Mouse (Mus musculus) midbrain, embryonic 13.5 days (tissue): ENCODE data around the gene AY074887. TPM values are rescaled to one million over a fixed set of nuclear protein-coding genes. Genes with fewer than 3 reads are reported as not detected.

Source experiments
- ATAC-seq: fragments of 200-750 bp; cut with Nextera tagmentation; 2 replicates; pipeline ENCODE4 v1.8.0; 2017; ENCODE audit warnings: mild to moderate bottlenecking, moderate TSS enrichment, moderate library complexity
- H3K27ac ChIP-seq: fragments of 300-500 bp; sonication (generic); 2 replicates; pipeline ENCODE4 v1.5.1; 2015; ENCODE audit warnings: inconsistent platforms, mild to moderate bottlenecking, moderate library complexity
- H3K27me3 ChIP-seq: fragments of 300-500 bp; sonication (generic); 2 replicates; pipeline ENCODE4 v1.6.1; 2015; ENCODE audit warnings: mild to moderate bottlenecking, inconsistent platforms
- H3K36me3 ChIP-seq: fragments of 300-500 bp; sonication (generic); 2 replicates; pipeline ENCODE4 v1.6.1; 2015; ENCODE audit warnings: mild to moderate bottlenecking, inconsistent platforms
- H3K4me1 ChIP-seq: fragments of 300-500 bp; sonication (generic); replicated peaks from 2 replicates; pipeline ENCODE4 v1.6.1; 2015; ENCODE audit warnings: inconsistent platforms
- H3K4me2 ChIP-seq: fragments of 300-500 bp; sonication (generic); replicated peaks from 2 replicates; pipeline ENCODE4 v1.6.1; 2015; ENCODE audit warnings: moderate library complexity, mild to moderate bottlenecking, inconsistent platforms
- H3K4me3 ChIP-seq: fragments of 300-500 bp; sonication (generic); replicated peaks from 2 replicates; pipeline ENCODE4 v1.5.1; 2015; ENCODE audit warnings: mild to moderate bottlenecking, inconsistent platforms
- H3K9ac ChIP-seq: fragments of 300-500 bp; sonication (generic); replicated peaks from 2 replicates; pipeline ENCODE4 v1.6.1; 2015; ENCODE audit warnings: mild to moderate bottlenecking, inconsistent platforms
- H3K9me3 ChIP-seq: fragments of 300-500 bp; sonication (generic); 2 replicates; pipeline ENCODE4 v1.6.1; 2016; ENCODE audit warnings: mild to moderate bottlenecking, inconsistent platforms
- WGBS: fragments of 180-500 bp; shearing (Covaris S2); methylation state at CpG from one replicate; pipeline ENCODE4 v1.1.7; 2015; 5-methylcytosine and 5-hydroxymethylcytosine counted together
- polyA plus RNA-seq: library from polyadenylated mRNA; unstranded; fragments of >200 nt; fragmentation: Nextera tagmentation; extraction: Ambion mirVana; gene quantifications from 2 replicates; pipeline ENCODE4 v1.2.1, GENCODE M21; 2015

AY074887 gene
- polyA plus RNA-seq, 1 experiment from 2014 or later = 1.2 TPM

DNA sequence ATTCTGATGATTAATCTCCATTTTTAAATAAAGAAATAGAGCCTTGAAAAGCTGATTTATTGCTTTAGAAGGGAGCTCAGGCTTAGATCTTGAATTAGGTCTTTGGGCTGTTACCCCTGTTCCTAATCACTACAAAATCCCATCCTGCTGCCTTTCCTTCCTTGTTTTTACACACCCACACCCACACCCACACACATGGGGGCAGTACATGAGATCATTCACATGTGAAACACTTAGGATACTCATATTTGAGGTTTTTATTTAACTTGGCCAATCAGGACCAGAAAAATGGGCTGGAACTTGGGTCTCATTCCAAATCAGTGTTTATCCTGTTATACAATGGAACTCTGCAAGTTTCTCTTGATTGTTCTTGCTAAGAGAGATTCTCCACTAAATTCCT, 1.3 kb downstream of the AY074887 start:
- H3K9ac ChIP-seq = no peak overlapping the region
- no peak for ATAC-seq
- peaks cover 30% of the 10 kb centered on the region for H3K4me1 ChIP-seq
- H3K9me3 ChIP-seq = no peaks in the 10 kb centered on the region
- H3K27me3 ChIP-seq = no peaks in the 10 kb centered on the region
- H3K4me3 ChIP-seq = no peak overlapping the region
- no peak overlapping the region for H3K27ac ChIP-seq
- no peak overlapping the region for H3K4me2 ChIP-seq
- H3K36me3 ChIP-seq = peaks cover 17% of the 10 kb centered on the region

DNA sequence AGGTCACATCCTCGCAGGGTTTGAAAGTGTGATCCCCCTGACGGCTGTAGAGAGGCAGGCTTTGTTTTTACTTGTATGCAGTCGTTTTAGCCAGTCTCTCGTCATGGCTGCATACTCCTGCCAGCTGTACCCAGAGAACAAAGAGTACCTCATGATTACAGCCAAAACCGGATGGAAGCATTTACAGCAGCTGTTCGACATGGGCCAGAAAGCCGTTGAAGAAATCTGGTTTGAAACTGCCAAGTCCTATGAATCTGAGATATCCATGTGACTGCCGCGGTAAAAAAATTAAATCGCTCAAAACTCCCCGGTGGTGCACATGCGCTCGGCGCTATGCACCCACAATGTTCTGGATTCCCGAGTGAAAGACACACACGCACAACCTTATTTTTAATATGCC, 4.5 kb downstream of the AY074887 start:
- Histone ChIP-seq H3K27me3 (no peaks in the 10 kb centered on the region), H3K9ac (no peak overlapping the region), H3K4me3 (no peak overlapping the region), H3K9me3 (no peaks in the 10 kb centered on the region), H3K4me2 (no peak overlapping the region), H3K4me1 (peaks cover under 1% of the 10 kb centered on the region), H3K27ac (no peak overlapping the region), H3K36me3 (no peaks in the 10 kb centered on the region)
- 83% methylated on average over 16 of the region's 16 CpGs for WGBS
- ATAC-seq = no peak

DNA sequence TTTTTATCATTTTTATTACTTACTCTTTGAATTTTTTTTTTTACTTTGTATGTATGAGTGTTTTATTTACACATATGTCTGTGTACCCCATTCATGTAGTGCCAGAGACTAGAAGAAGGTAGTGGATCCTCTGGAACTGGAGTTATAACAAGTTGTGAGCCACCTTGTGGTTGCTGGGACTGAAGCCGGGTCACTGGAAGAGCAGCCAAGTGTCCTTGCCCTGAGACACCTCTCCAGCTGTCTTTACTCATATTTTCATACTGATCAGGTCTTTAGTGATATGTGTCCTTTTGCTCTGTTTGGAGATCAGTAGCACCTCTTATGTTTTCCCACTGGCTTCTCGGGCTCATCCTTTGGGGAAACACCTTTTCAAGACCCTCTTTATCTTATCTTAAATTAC, 6.3 kb downstream of the AY074887 start:
- no peaks in the 10 kb centered on the region for H3K36me3 ChIP-seq
- 71% methylated on average over 2 of the region's 2 CpGs for WGBS
- no peaks in the 10 kb centered on the region for H3K4me1 ChIP-seq
- H3K4me3 ChIP-seq = no peak overlapping the region
- no peaks in the 10 kb centered on the region for H3K9me3 ChIP-seq
- no peak overlapping the region for H3K9ac ChIP-seq
- ATAC-seq = no peak
- no peak overlapping the region for H3K27ac ChIP-seq
- H3K27me3 ChIP-seq = no peaks in the 10 kb centered on the region
- no peak overlapping the region for H3K4me2 ChIP-seq

DNA sequence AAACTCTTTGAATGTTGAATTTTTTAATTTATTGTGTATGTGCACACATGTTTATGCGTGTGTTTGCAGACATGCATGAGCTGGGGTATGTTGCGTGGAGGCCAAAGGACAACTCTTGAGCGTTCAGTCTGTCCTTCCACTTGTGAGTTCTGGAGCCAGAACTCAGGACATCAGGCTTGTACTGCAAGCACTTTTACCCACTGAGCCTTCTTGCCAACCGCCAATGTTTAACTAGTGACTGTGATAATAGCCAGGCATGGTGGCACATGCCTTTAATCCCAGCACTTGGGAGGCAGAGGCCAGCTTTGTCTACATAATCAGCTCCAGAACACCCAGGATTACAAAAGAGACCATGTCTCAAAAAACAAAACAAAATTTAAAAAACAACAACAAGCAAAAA, 8.7 kb downstream of the AY074887 start:
- no peak overlapping the region for H3K4me2 ChIP-seq
- ATAC-seq = no peak
- 91% methylated on average over 4 of the region's 4 CpGs for WGBS

DNA sequence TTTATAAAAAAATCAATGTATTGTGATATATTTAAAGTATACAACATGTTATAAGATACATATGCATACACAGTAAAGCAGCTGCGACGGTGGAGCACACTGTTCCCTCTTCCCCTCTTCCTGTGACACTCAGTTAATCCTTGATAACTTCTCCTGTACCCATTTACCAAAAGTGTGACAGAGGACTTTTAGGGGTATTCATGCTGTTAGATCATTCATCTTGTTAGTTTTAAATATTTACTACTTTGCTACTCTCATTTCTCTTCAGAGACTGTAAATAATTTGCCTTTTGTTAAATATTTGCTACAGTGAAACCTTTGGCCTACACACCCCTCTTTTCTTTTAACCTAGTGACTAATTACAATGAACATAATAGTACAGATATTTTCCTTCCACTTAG, 18.4 kb downstream of the AY074887 start:
- Histone ChIP-seq H3K9ac (no peak overlapping the region), H3K4me1 (no peaks in the 10 kb centered on the region)
- 84% methylated on average over 2 of the region's 2 CpGs for WGBS

More for the DNA sequence above, 8.7 kb downstream of the AY074887 start:
- Histone ChIP-seq H3K9me3 (no peaks in the 10 kb centered on the region), H3K27me3 (no peaks in the 10 kb centered on the region), H3K4me1 (no peaks in the 10 kb centered on the region), H3K27ac (no peak overlapping the region), H3K9ac (no peak overlapping the region), H3K4me3 (no peak overlapping the region), H3K36me3 (no peaks in the 10 kb centered on the region)

DNA sequence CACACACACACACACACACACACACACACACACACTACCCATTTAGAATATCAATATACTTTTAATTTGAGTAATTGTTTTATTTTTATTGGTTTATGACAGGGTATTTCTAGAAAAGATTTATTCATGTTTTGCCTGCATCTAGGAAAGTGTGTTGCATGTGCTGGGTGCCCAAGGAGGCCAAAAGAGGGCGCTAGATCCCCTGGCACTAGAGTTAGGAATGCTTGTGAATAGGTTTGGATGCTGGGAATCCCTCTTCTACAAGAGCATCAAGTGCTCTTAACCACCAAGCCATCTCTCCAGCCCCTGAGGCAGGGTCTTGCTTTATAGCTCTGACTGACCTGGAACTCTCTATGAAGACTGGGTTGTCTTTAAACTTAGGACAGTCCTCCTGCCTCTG, 19.0 kb downstream of the AY074887 start:
- no peaks in the 10 kb centered on the region for H3K9me3 ChIP-seq
- no peak for ATAC-seq
- WGBS = 3% methylated on average over 1 of the region's 1 CpGs

More for the DNA sequence above, 18.4 kb downstream of the AY074887 start:
- no peaks in the 10 kb centered on the region for H3K9me3 ChIP-seq
- no peak overlapping the region for H3K4me2 ChIP-seq
- no peaks in the 10 kb centered on the region for H3K27me3 ChIP-seq
- no peaks in the 10 kb centered on the region for H3K36me3 ChIP-seq
- no peak overlapping the region for H3K27ac ChIP-seq
- H3K4me3 ChIP-seq = no peak overlapping the region
- no peak for ATAC-seq

GRCm38 (mm10) chr9:54930741-54931140, 20.1 kb downstream of the AY074887 start:
- Histone ChIP-seq H3K9ac (no peak overlapping the region), H3K27me3 (no peaks in the 10 kb centered on the region), H3K4me3 (no peak overlapping the region), H3K27ac (no peak overlapping the region), H3K36me3 (no peaks in the 10 kb centered on the region), H3K4me1 (no peaks in the 10 kb centered on the region), H3K4me2 (no peak overlapping the region), H3K9me3 (no peaks in the 10 kb centered on the region)
- ATAC-seq = no peak
- WGBS = 96% methylated on average over 1 of the region's 1 CpGs

More for the DNA sequence above, 19.0 kb downstream of the AY074887 start:
- no peaks in the 10 kb centered on the region for H3K4me1 ChIP-seq
- no peak overlapping the region for H3K4me2 ChIP-seq
- no peaks in the 10 kb centered on the region for H3K27me3 ChIP-seq
- H3K36me3 ChIP-seq = no peaks in the 10 kb centered on the region
- H3K9ac ChIP-seq = no peak overlapping the region
- H3K27ac ChIP-seq = no peak overlapping the region
- no peak overlapping the region for H3K4me3 ChIP-seq

DNA sequence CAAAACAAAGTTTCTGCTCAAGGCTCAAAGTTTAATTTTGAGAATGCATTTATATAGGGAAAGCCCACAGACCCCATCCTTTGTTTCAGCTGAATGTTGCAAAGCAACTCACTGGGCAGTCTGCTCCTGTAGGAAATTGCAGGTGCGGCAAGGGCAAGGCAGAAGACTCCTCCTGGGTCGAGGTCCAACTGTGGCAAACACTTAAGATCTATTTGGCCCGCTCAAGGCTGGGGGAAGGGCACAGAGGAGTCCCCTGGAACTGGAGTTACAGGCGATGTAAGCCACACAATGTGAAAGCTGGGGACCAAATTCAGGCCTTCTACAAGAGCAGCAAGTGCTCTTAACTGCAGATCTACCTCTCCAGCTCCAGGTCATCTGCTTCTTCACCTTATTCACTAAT, 30.9 kb downstream of the AY074887 start:
- WGBS = 57% methylated on average over 4 of the region's 4 CpGs
- no peaks in the 10 kb centered on the region for H3K27me3 ChIP-seq
- no peak overlapping the region for H3K4me3 ChIP-seq
- H3K4me2 ChIP-seq = no peak overlapping the region
- peaks cover 6% of the 10 kb centered on the region for H3K4me1 ChIP-seq
- ATAC-seq = no peak
- H3K9ac ChIP-seq = no peak overlapping the region
- peaks cover 9% of the 10 kb centered on the region; the same call in 1 of the 2 replicates for H3K36me3 ChIP-seq
- H3K9me3 ChIP-seq = no peaks in the 10 kb centered on the region
- H3K27ac ChIP-seq = no peak overlapping the region

- H3K4me1 ChIP-seq = peaks cover 6% of the 10 kb centered on the region
- H3K9me3 ChIP-seq = no peaks in the 10 kb centered on the region
- no peak overlapping the region for H3K9ac ChIP-seq
- WGBS = 96% methylated on average over 5 of the region's 5 CpGs
- H3K4me3 ChIP-seq = no peak overlapping the region
- no peak for ATAC-seq
- no peak overlapping the region for H3K27ac ChIP-seq
- H3K36me3 ChIP-seq = peaks cover 9% of the 10 kb centered on the region; the same call in 1 of the 2 replicates
- H3K4me2 ChIP-seq = no peak overlapping the region
- no peaks in the 10 kb centered on the region for H3K27me3 ChIP-seq
Observed at GRCm38 (mm10) chr9:54918781-54919180, 32.0 kb downstream of the AY074887 start.

DNA sequence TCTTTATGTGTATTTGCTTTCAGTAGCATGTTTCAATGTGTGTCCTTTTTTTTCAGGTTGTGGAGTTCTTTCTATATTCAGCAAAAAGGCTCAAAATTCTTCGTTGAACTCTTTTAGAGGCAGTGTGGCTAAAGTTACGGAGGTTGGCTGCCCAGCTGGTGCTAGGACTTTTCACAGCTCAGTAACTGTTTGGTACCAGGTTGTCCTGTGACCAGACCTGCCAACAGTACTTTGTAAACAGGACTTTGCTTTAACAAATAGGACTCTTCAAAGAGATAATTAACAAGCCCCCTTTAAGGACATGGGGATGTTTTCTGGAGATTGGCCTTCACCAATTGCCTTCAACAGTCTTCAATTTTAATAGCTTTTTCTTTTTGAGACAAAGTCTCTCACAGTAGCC, 32.6 kb downstream of the AY074887 start:
- Histone ChIP-seq H3K4me1 (peaks cover 6% of the 10 kb centered on the region), H3K9me3 (no peaks in the 10 kb centered on the region), H3K4me3 (no peak overlapping the region), H3K27ac (no peak overlapping the region), H3K4me2 (no peak overlapping the region), H3K9ac (no peak overlapping the region; the same call in 1 of the 2 replicates), H3K27me3 (no peaks in the 10 kb centered on the region), H3K36me3 (peaks cover 9% of the 10 kb centered on the region; the same call in 1 of the 2 replicates)
- 80% methylated on average over 2 of the region's 2 CpGs for WGBS
- ATAC-seq = no peak

DNA sequence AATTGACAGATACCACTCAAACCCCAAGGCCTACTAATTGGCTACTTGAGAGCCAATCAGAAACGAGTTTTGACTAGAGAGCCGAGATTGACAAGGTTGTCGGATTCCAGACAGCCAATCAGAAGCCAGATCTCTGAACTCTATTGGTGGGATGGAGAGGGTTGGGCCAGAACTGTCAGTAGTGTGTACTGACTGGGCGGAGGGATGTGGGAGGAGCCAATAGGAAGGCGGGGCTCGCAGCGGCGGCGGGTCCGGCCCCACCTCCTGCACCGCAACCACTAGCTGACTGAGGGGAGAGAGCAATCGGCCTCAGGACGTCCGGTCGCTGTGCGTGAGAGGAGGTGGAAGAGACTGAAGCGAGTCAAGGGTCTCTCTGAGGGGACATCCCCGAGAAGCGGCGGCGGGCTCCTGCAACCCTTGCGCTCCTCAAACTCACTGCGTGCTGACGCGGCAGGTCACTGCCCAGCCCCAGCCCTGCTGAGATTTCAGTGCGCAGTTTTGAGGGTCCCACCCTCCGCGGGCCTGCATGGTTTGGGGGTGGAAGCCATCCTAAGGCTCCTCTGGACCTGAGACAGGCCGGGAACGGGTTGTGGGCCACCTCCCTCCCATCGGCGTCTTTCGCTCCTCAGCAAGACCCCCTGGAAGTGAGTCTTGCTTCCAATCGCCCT, 33.7 kb downstream of the AY074887 start, which contains the start of gene Hykk:
Gene Hykk (plus strand): TSS at position 274 of the 668 bp plus-strand sequence.
- H3K4me3 ChIP-seq = peak within 1 kb of the TSS; percentile 70
- H3K36me3 ChIP-seq = 0 out of 2 replicates have a peak, but pooled peaks cover 2% of the 10 kb centered on the region
- no peaks in the 10 kb centered on the region for H3K27me3 ChIP-seq
- peak; percentile 99 for ATAC-seq
- under 1% methylated on average over 34 of the region's 34 CpGs for WGBS
- peak within 1 kb of the TSS; percentile 92 for H3K4me2 ChIP-seq
- H3K9ac ChIP-seq = peak within 1 kb of the TSS; percentile 79
- peak within 1 kb of the TSS; percentile 60 for H3K27ac ChIP-seq
- peaks cover 6% of the 10 kb centered on the region for H3K4me1 ChIP-seq
- no peaks in the 10 kb centered on the region for H3K9me3 ChIP-seq

GRCm38 (mm10) chr9:54916401-54916800, 34.4 kb downstream of the AY074887 start:
- peak overlapping the region; percentile 60 for H3K27ac ChIP-seq
- no peaks in the 10 kb centered on the region for H3K27me3 ChIP-seq
- peak; percentile 19 for ATAC-seq
- H3K4me3 ChIP-seq = peak overlapping the region; percentile 70
- WGBS = 72% methylated on average over 8 of the region's 8 CpGs
- peaks cover 6% of the 10 kb centered on the region for H3K4me1 ChIP-seq
- no peak overlapping the region for H3K9ac ChIP-seq
- peaks cover 4% of the 10 kb centered on the region for H3K36me3 ChIP-seq
- no peaks in the 10 kb centered on the region for H3K9me3 ChIP-seq
- peak overlapping the region; percentile 92 for H3K4me2 ChIP-seq

GRCm38 (mm10) chr9:54915576-54915975, 35.2 kb downstream of the AY074887 start:
- Histone ChIP-seq H3K4me1 (peaks cover 6% of the 10 kb centered on the region), H3K4me2 (no peak overlapping the region), H3K36me3 (peaks cover 4% of the 10 kb centered on the region), H3K27me3 (no peaks in the 10 kb centered on the region), H3K9ac (no peak overlapping the region), H3K9me3 (no peaks in the 10 kb centered on the region), H3K27ac (no peak overlapping the region), H3K4me3 (no peak overlapping the region)
- 69% methylated on average over 7 of the region's 7 CpGs for WGBS
- no peak for ATAC-seq
